Mouse (Mus musculus) myocyte (in vitro differentiated cells): ENCODE measurements around the gene Tmem43. TPM values are rescaled to one million over a fixed set of nuclear protein-coding genes. Genes with fewer than 3 reads are reported as not detected.

Experiments used
- H3K27me3 ChIP-seq: one replicate; pipeline ENCODE4 v1.6.1; 2011; ENCODE audit not compliant: control insufficient read depth, insufficient read depth, insufficient read length
- H3K36me3 ChIP-seq: one replicate; pipeline ENCODE4 v1.6.1; 2011; ENCODE audit not compliant: control insufficient read depth, insufficient read depth
- H3K4me2 ChIP-seq: one replicate; pipeline ENCODE4 v1.6.1; 2011; ENCODE audit warnings: low read depth, control low read depth
- H3K4me3 ChIP-seq: one replicate; pipeline ENCODE4 v1.5.1; 2011; ENCODE audit warnings: mild to moderate bottlenecking, control low read depth, moderate library complexity
- H3K79me2 ChIP-seq: one replicate; pipeline ENCODE4 v1.6.1; 2011; ENCODE audit not compliant: control insufficient read depth, insufficient read depth
- H3ac ChIP-seq: one replicate; pipeline ENCODE4 v1.6.1; 2011; ENCODE audit not compliant: control insufficient read depth, insufficient read length
- CEBPB ChIP-seq: IDR thresholded peaks from 2 replicates; pipeline ENCODE4 v1.6.1; 2011; ENCODE audit warnings: mild to moderate bottlenecking, moderate library complexity; ENCODE audit not compliant: poor library complexity, insufficient read depth, severe bottlenecking
- E2F4 ChIP-seq: IDR thresholded peaks from one replicate; pipeline ENCODE4 v1.6.1; 2011; ENCODE audit warnings: mild to moderate bottlenecking, control low read depth, moderate library complexity; ENCODE audit not compliant: insufficient read depth
- MAX ChIP-seq: IDR thresholded peaks from one replicate; pipeline ENCODE4 v1.6.1; 2011; ENCODE audit warnings: low read depth, mild to moderate bottlenecking, control low read depth
- MYOD1 ChIP-seq, 3 experiments: IDR thresholded peaks; one replicate each; pipeline ENCODE4 v1.6.1; 2011; ENCODE audit warnings: control low read depth in 2 of 3, low read depth in 2 of 3, mild to moderate bottlenecking in 2 of 3, moderate library complexity in 1 of 3; ENCODE audit not compliant: insufficient read length in 2 of 3, control insufficient read depth in 1 of 3
- MYOG ChIP-seq, 3 experiments: IDR thresholded peaks; one replicate each; pipeline ENCODE4 v1.6.1; 2011; ENCODE audit warnings: control low read depth in 2 of 3, low read depth in 2 of 3, mild to moderate bottlenecking in 2 of 3; ENCODE audit not compliant: insufficient read length in 2 of 3, control insufficient read depth in 1 of 3, insufficient read depth in 1 of 3
- POLR2A ChIP-seq: IDR thresholded peaks from one replicate; pipeline ENCODE4 v1.6.1; 2011; ENCODE audit warnings: low read depth, mild to moderate bottlenecking, control low read depth, moderate library complexity; ENCODE audit not compliant: insufficient read length
- POLR2AphosphoS2 ChIP-seq: IDR thresholded peaks from one replicate; pipeline ENCODE4 v1.6.1; 2011; ENCODE audit warnings: low read depth, control low read depth; ENCODE audit not compliant: insufficient read length
- REST ChIP-seq: IDR thresholded peaks from one replicate; pipeline ENCODE4 v1.6.1; 2011; ENCODE audit warnings: mild to moderate bottlenecking, control low read depth, moderate library complexity; ENCODE audit not compliant: insufficient read depth, insufficient read length
- SRF ChIP-seq: IDR thresholded peaks from one replicate; pipeline ENCODE4 v1.6.1; 2011; ENCODE audit warnings: low read depth; ENCODE audit not compliant: control insufficient read depth, insufficient read length
- TCF12 ChIP-seq: IDR thresholded peaks from one replicate; pipeline ENCODE4 v1.6.1; 2011; ENCODE audit warnings: mild to moderate bottlenecking, control low read depth; ENCODE audit not compliant: poor library complexity, insufficient read depth, severe bottlenecking
- TCF3 ChIP-seq: IDR thresholded peaks from one replicate; pipeline ENCODE4 v1.6.1; 2011; ENCODE audit warnings: low read depth, control low read depth; ENCODE audit not compliant: insufficient read length
- USF1 ChIP-seq: IDR thresholded peaks from one replicate; pipeline ENCODE4 v1.6.1; 2011; ENCODE audit warnings: low read depth, mild to moderate bottlenecking, control low read depth, moderate library complexity
- polyA plus RNA-seq: library from polyadenylated mRNA; unstranded; fragments of >200 nt; fragmentation: generic; extraction: Trizol; gene quantifications from one replicate; pipeline ENCODE4 v1.2.1, GENCODE M21; 2012; ENCODE audit warnings: missing spikeins

Gene Tmem43
- polyA plus RNA-seq, 1 experiment: 84.1 TPM

DNA sequence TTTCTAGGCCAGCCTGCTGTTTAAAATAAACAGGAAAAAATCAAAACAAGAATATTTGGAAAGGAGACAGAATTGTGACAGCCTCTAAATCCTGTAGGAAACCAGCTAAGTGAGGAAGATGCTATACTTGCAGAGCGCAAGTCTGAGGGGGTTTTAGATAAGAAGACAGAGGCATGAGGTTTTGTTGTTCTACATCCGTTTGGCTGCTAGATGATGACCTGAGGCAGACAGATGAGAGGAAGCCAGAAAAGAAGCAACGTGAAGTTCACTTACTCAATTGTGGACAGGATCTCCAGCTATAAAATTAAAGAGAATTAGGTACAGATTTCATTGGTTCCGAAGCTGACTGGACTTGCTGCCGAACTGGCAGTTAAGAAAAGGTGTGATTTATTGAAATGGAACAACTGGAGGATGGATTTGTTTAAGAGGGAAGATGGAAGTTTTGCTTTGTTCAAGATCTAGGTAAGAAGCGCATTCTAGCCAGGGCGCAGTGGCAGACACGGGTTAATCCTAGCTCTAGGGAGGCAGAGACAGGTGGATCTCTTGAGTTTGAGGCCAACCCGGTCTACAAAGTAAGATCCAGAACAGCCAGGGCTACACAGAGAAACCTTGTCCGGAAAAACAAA is 41.3 kb downstream of the Tmem43 start:
- Histone ChIP-seq H3K27me3 (no peaks in the 10 kb centered on the region), H3K36me3 (peaks cover 6% of the 10 kb centered on the region), H3ac (peak overlapping the region; percentile 25), H3K4me2 (peak overlapping the region; percentile 96), H3K4me3 (peak overlapping the region; percentile 88), H3K79me2 (peaks cover 24% of the 10 kb centered on the region)
- TF ChIP-seq TCF12: no peak
- no peak for TF ChIP-seq TCF3
- no peak for TF ChIP-seq POLR2A
- no peak for TF ChIP-seq POLR2AphosphoS2
- TF ChIP-seq E2F4: no peak
- no peak for TF ChIP-seq CEBPB
- TF ChIP-seq USF1: no peak
- no peak for TF ChIP-seq SRF
- TF ChIP-seq MYOG (IDR thresholded peaks at IDR 0.05; ENCODE audit: control insufficient read depth in 1 of 3, insufficient read depth in 1 of 3, insufficient read length in 2 of 3, low read depth in 2 of 3): no peak
- TF ChIP-seq REST: no peak
- TF ChIP-seq MYOD1 (IDR thresholded peaks at IDR 0.05; ENCODE audit: control insufficient read depth in 1 of 3, insufficient read length in 2 of 3, low read depth in 2 of 3): no peak
- TF ChIP-seq MAX: no peak

DNA sequence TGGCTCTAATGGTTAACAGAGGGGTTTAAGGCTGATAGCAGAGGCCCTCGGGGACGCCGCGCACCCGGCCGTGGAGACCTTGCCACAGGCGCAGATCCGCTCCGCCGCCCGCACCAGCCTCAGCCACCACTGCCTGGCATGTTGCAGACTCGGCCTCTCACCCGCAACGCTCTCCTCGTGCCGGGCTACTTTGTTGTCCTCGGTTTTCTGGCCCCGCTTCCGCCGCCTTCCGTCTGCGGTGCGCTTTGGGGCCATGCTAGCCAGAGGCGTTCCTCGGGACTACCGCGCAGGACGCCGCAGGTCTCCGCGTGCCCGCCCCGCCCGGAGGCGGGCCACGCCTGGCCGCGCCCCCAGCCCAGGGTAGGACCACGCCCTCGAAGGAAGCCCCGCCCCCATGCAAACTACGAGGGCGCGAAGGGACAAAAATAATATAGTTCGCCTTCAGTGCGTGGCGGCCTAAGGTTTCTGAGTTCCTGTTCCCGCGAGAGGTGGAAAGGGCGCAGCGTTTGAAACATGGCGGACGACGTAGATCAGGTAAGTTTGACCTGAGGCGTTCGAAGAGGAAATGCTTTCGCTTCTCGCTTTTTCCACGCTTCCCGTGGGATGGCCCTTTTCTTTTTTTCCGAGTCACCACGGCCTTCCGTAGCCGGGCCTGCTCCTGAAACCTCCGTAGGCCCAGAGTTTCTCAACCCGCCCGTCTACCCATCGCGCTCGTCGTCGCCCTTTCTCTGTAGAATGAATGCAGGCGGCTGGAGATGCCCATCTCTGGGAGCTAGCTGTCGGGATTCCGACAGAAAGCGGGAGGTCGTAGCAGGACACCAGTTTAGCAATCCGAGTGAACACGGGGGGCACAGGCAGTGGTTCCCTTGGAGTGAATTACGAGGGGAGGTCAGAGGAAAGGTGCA is 42.3 kb downstream of the Tmem43 start, which contains the start of the genes Xpc and Lsm3:
Gene Xpc, minus strand, starts transcription at position 344 of the 905 bp plus-strand sequence.
Gene Lsm3, plus strand, starts transcription at position 384 of the 905 bp plus-strand sequence.
- peak within 1 kb of the TSS; percentile 96 for H3K4me2 ChIP-seq
- peak in 1 of 3 experiments; percentile 8 for TF ChIP-seq MYOD1 (IDR thresholded peaks at IDR 0.05; ENCODE audit: control insufficient read depth in 1 of 3, insufficient read length in 2 of 3, low read depth in 2 of 3)
- TF ChIP-seq SRF: peak; percentile 56
- TF ChIP-seq TCF12: no peak
- TF ChIP-seq USF1: no peak
- peak; percentile 95 for TF ChIP-seq E2F4
- TF ChIP-seq CEBPB: no peak
- TF ChIP-seq POLR2A: peak; percentile 75
- no peak for TF ChIP-seq MYOG (IDR thresholded peaks at IDR 0.05; ENCODE audit: control insufficient read depth in 1 of 3, insufficient read depth in 1 of 3, insufficient read length in 2 of 3, low read depth in 2 of 3)
- peak; percentile 70 for TF ChIP-seq POLR2AphosphoS2
- peaks cover 15% of the 10 kb centered on the region for H3K36me3 ChIP-seq
- H3K4me3 ChIP-seq: peak within 1 kb of the TSS; percentile 88
- H3K79me2 ChIP-seq: peaks cover 24% of the 10 kb centered on the region
- H3K27me3 ChIP-seq: no peaks in the 10 kb centered on the region
- peak within 1 kb of the TSS; percentile 25 for H3ac ChIP-seq

DNA sequence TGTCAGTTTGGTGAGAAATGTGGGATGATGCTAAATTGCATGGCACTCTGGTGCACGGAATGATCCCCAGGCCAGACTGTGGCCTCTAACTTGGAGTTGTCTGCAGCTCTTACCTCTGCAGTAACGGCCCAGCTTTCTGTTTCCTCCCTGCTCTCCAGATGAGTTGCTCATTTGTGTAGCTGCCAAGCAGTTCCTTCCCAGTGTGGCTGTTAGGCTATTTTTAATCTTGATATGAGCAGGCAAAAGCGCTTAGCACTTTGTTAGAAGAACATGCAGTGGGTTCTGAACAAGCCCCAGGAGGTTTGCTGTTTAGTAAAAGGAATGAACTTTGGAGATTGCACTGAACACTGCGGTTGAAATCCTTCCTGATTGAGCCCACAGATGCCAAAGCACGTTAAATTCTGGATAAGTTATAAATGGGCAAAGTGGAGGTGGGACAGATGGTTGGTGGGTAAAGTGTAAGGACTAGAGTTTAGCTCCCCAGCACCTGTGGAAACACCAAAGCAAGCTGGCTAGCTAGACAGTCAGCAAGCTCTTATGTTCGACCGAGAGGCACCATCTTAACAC is 45.0 kb downstream of the Tmem43 start:
- Histone ChIP-seq H3K4me2 (no peak overlapping the region), H3K27me3 (no peaks in the 10 kb centered on the region), H3K79me2 (peaks cover 24% of the 10 kb centered on the region), H3ac (no peak overlapping the region), H3K4me3 (no peak overlapping the region), H3K36me3 (peaks cover 17% of the 10 kb centered on the region)
- no peak for TF ChIP-seq MYOD1 (IDR thresholded peaks at IDR 0.05; ENCODE audit: control insufficient read depth in 1 of 3, insufficient read length in 2 of 3, low read depth in 2 of 3)
- TF ChIP-seq MYOG (IDR thresholded peaks at IDR 0.05; ENCODE audit: control insufficient read depth in 1 of 3, insufficient read depth in 1 of 3, insufficient read length in 2 of 3, low read depth in 2 of 3): no peak
- no peak for TF ChIP-seq TCF12
- no peak for TF ChIP-seq MAX
- no peak for TF ChIP-seq SRF
- no peak for TF ChIP-seq TCF3
- TF ChIP-seq E2F4: no peak
- no peak for TF ChIP-seq POLR2AphosphoS2
- TF ChIP-seq CEBPB: no peak

DNA sequence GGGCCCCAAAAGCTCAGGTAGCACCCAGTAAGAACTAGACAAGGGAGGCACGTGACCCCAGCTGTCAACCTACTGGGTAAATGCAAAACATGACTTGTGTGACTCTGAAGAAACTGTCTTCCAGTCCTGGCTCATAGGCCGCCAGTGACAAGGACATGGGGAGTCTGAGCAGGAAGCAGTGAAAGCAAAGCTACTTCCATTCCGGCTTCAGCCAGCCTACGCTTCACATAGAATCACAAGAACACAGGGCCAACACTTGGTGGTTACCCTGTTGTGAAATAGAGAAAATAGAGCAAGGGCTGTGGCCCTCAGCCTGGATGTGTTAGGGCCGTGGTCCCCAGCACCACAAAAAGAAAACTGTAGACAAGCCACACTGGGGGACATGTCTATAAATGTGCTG is 49.3 kb downstream of the Tmem43 start:
- no peak overlapping the region for H3K4me3 ChIP-seq
- TF ChIP-seq CEBPB (no peak), TCF3 (no peak), SRF (no peak), E2F4 (no peak), REST (no peak), MYOD1 (IDR thresholded peaks at IDR 0.05; ENCODE audit: control insufficient read depth in 1 of 3, insufficient read length in 2 of 3, low read depth in 2 of 3) (no peak)
- H3K4me2 ChIP-seq: no peak overlapping the region
- peaks cover 17% of the 10 kb centered on the region for H3K36me3 ChIP-seq
- H3K79me2 ChIP-seq: peaks cover 6% of the 10 kb centered on the region
- H3ac ChIP-seq: no peak overlapping the region
- no peaks in the 10 kb centered on the region for H3K27me3 ChIP-seq
